Mouse (Mus musculus) heart, embryonic 13.5 days (tissue): ENCODE measurements around the gene Trpm8. TPM values are rescaled to one million over a fixed set of nuclear protein-coding genes. Genes with fewer than 3 reads are reported as not detected.

ENCODE experiments used
- ATAC-seq: fragments of 200-750 bp; cut with Nextera tagmentation; 2 replicates; pipeline ENCODE4 v1.8.0; 2017; ENCODE audit warnings: moderate TSS enrichment; ENCODE audit not compliant: insufficient number of reproducible peaks, low FRiP score, low TSS enrichment; ENCODE audit errors: extremely low read depth
- H3K27ac ChIP-seq: fragments of 300-500 bp; sonication (generic); replicated peaks from 2 replicates; pipeline ENCODE4 v1.5.1; 2015; ENCODE audit warnings: moderate library complexity, mild to moderate bottlenecking, inconsistent platforms
- H3K27me3 ChIP-seq: fragments of 300-500 bp; sonication (generic); replicated peaks from 2 replicates; pipeline ENCODE4 v1.6.1; 2015; ENCODE audit warnings: mild to moderate bottlenecking, inconsistent platforms
- H3K36me3 ChIP-seq: fragments of 300-500 bp; sonication (generic); 2 replicates; pipeline ENCODE4 v1.6.1; 2015; ENCODE audit warnings: mild to moderate bottlenecking, inconsistent platforms
- H3K4me1 ChIP-seq: fragments of 300-500 bp; sonication (generic); 2 replicates; pipeline ENCODE4 v1.6.1; 2015; ENCODE audit warnings: inconsistent platforms
- H3K4me2 ChIP-seq: fragments of 300-500 bp; sonication (generic); 2 replicates; pipeline ENCODE4 v1.6.1; 2015; ENCODE audit warnings: inconsistent platforms, mild to moderate bottlenecking, moderate library complexity
- H3K4me3 ChIP-seq: fragments of 300-500 bp; sonication (generic); 2 replicates; pipeline ENCODE4 v1.5.1; 2015; ENCODE audit warnings: moderate library complexity, mild to moderate bottlenecking, inconsistent platforms
- H3K9ac ChIP-seq: fragments of 300-500 bp; sonication (generic); 2 replicates; pipeline ENCODE4 v1.6.1; 2015; ENCODE audit warnings: inconsistent platforms, mild to moderate bottlenecking, moderate library complexity
- H3K9me3 ChIP-seq: fragments of 300-500 bp; sonication (generic); 2 replicates; pipeline ENCODE4 v1.6.1; 2016; ENCODE audit warnings: inconsistent platforms
- WGBS: fragments of 180-500 bp; shearing (Covaris S2); methylation state at CpG from one replicate; pipeline ENCODE4 v1.1.7; 2015; ENCODE audit warnings: mixed read lengths; 5-methylcytosine and 5-hydroxymethylcytosine counted together
- polyA plus RNA-seq: library from polyadenylated mRNA; unstranded; fragments of >200 nt; fragmentation: Nextera tagmentation; extraction: Ambion mirVana; gene quantifications from 2 replicates; pipeline ENCODE4 v1.2.1, GENCODE M21; 2015

Trpm8 gene
- polyA plus RNA-seq, 1 experiment from 2014 or later, result 0.03 TPM

DNA sequence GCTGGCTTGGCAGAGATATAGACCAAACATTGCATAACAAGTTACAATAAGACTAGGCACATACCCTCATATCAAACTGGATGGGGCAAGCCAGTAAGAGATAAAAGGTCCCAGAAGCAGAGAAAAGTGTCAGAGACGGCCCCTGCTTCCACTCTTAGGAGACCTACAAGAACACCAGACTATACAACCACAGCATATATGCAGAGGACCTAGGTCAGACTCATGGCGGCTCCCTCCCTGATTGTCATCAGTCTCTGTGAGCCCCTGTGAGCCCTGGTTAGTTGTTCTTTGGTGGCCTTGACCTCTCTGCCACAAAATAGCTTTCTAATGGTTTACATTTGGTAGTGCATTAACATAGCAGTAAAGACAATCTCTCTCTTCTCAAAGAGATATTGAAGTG lies 31.6 kb downstream of the Trpm8 start:
- Histone ChIP-seq H3K36me3 (no peaks in the 10 kb centered on the region), H3K4me2 (no peak overlapping the region), H3K27me3 (no peaks in the 10 kb centered on the region), H3K4me3 (no peak overlapping the region), H3K27ac (no peak overlapping the region), H3K9me3 (peaks cover 63% of the 10 kb centered on the region), H3K9ac (no peak overlapping the region), H3K4me1 (no peaks in the 10 kb centered on the region)
- no peak for ATAC-seq
- 40% methylated on average over 2 of the region's 2 CpGs for WGBS

- no peak overlapping the region for H3K27ac ChIP-seq
- no peaks in the 10 kb centered on the region for H3K4me1 ChIP-seq
- no peaks in the 10 kb centered on the region for H3K27me3 ChIP-seq
- H3K4me2 ChIP-seq, result no peak overlapping the region
- WGBS, result 36% methylated on average over 3 of the region's 3 CpGs
- no peak overlapping the region for H3K9ac ChIP-seq
- no peaks in the 10 kb centered on the region for H3K36me3 ChIP-seq
- 0 out of 2 replicates have a peak, but pooled peaks have one; percentile 2 for ATAC-seq
- peaks cover 56% of the 10 kb centered on the region for H3K9me3 ChIP-seq
- H3K4me3 ChIP-seq, result no peak overlapping the region
Measured at GRCm38 (mm10) chr1:88309905-88310304, 32.4 kb downstream of the Trpm8 start.

DNA sequence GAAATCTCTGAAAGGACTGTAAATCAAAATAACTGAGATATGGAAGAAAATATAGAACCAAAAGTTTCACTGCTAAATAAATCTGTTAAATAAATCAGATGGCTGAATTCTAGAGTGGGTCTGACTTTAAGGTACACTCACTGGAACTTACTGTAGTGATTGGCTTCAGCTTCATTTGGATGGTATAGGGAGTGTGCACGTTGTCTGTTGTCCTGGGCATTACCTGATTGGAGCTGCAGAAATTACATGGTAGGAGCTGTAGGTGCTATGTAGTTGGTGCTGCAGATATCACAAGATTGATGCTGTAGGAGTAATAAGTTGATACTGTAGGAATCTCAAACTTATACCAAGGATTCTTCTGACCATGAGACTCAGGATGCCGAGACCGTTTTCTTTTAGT lies 32.9 kb downstream of the Trpm8 start:
- Histone ChIP-seq H3K4me2 (no peak overlapping the region), H3K27me3 (no peaks in the 10 kb centered on the region), H3K9me3 (peaks cover 51% of the 10 kb centered on the region), H3K36me3 (no peaks in the 10 kb centered on the region), H3K4me1 (no peaks in the 10 kb centered on the region), H3K9ac (no peak overlapping the region), H3K4me3 (no peak overlapping the region), H3K27ac (no peak overlapping the region)
- WGBS, result 58% methylated on average over 3 of the region's 3 CpGs
- no peak for ATAC-seq

DNA sequence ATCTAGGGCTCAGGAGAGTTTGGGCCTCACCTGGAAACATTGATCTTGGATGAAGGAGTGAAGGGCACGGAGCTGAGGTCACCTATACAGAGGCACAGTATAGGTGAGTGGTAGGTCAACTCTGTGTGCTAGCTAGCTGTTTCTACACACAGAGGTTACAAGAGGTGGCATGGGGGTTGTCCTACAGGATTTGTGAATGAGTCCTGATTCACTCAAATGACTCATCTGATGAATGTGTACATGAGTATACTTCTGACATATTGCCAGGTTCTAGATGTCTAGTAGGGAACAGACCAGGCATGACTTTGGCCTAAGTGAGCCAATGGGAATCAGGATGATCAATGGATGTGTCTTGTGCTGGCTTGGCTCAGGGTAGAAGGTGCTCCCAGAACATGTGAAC lies 39.8 kb downstream of the Trpm8 start:
- no peak overlapping the region for H3K9ac ChIP-seq
- no peaks in the 10 kb centered on the region for H3K27me3 ChIP-seq
- no peaks in the 10 kb centered on the region for H3K36me3 ChIP-seq
- no peak overlapping the region for H3K27ac ChIP-seq
- no peak for ATAC-seq
- H3K4me1 ChIP-seq, result no peaks in the 10 kb centered on the region
- H3K9me3 ChIP-seq, result no peaks in the 10 kb centered on the region
- WGBS, result 83% methylated on average over 1 of the region's 1 CpGs
- no peak overlapping the region for H3K4me3 ChIP-seq
- H3K4me2 ChIP-seq, result no peak overlapping the region

GRCm38 (mm10) chr1:88318531-88319060 lies 41.1 kb downstream of the Trpm8 start:
- Histone ChIP-seq H3K9ac (no peak overlapping the region), H3K4me2 (no peak overlapping the region), H3K27ac (no peak overlapping the region), H3K4me3 (no peak overlapping the region), H3K36me3 (no peaks in the 10 kb centered on the region), H3K27me3 (no peaks in the 10 kb centered on the region), H3K4me1 (no peaks in the 10 kb centered on the region), H3K9me3 (no peaks in the 10 kb centered on the region)
- ATAC-seq, result no peak
- WGBS, result 61% methylated on average over 6 of the region's 6 CpGs

DNA sequence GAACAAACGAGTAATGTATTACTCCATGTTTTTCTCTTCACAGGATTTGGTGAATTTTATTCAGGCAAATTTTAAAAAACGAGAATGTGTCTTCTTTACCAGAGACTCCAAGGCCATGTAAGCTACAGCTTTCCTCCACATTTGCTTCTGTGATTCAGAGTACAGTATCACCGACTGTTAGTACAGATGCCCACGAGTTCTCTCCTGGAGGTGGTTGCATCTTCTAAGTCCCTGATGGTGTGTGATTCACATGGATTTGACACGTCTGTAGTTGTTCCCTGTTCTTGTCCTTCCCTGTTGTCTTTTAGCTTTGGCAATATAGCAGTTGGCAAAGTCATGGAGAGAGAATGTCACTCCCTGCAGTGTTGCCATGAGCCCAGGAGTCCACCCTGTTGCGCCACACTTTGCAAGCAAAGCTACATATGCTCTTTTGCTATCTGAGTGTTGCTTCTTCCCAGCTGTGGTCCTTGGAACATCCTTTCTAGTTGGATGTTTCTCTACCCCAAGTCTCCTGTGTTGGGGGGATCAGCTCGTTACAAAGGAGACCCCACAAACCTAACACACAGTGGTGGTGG lies 43.4 kb downstream of the Trpm8 start:
- Histone ChIP-seq H3K36me3 (no peaks in the 10 kb centered on the region), H3K9me3 (no peaks in the 10 kb centered on the region), H3K27me3 (no peaks in the 10 kb centered on the region), H3K27ac (no peak overlapping the region), H3K9ac (no peak overlapping the region), H3K4me1 (no peaks in the 10 kb centered on the region), H3K4me2 (no peak overlapping the region), H3K4me3 (no peak overlapping the region)
- ATAC-seq, result no peak
- 66% methylated on average over 7 of the region's 7 CpGs for WGBS

DNA sequence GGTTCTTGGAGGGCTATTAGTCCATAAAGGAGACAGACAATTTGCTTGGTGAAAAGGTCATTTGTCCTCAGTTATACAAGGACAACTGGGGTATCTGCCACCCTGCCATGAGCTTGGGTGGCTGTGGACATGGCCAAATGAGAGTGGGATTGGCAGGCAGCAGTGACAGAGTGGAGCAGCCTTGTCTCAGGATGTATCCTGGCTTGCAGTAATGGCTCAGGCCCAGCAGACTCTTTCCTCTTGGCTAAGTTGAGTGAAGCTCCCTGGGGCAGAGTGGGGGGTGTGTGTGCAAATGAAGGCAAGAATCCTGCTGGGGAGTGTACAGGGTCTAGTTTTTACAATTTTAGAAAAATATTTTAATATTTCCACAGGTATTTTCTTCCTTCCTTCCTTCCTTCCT lies 44.7 kb downstream of the Trpm8 start:
- Histone ChIP-seq H3K27me3 (no peaks in the 10 kb centered on the region), H3K4me1 (no peaks in the 10 kb centered on the region), H3K36me3 (no peaks in the 10 kb centered on the region), H3K4me2 (no peak overlapping the region), H3K9me3 (no peaks in the 10 kb centered on the region), H3K9ac (no peak overlapping the region), H3K4me3 (no peak overlapping the region), H3K27ac (no peak overlapping the region)
- ATAC-seq, result no peak

- Histone ChIP-seq H3K27me3 (no peaks in the 10 kb centered on the region), H3K27ac (no peak overlapping the region), H3K4me2 (no peak overlapping the region), H3K9me3 (no peaks in the 10 kb centered on the region), H3K9ac (no peak overlapping the region), H3K4me1 (no peaks in the 10 kb centered on the region), H3K4me3 (no peak overlapping the region), H3K36me3 (no peaks in the 10 kb centered on the region)
- no peak for ATAC-seq
- 82% methylated on average over 3 of the region's 3 CpGs for WGBS
Measured at GRCm38 (mm10) chr1:88323101-88323500, 45.6 kb downstream of the Trpm8 start.

DNA sequence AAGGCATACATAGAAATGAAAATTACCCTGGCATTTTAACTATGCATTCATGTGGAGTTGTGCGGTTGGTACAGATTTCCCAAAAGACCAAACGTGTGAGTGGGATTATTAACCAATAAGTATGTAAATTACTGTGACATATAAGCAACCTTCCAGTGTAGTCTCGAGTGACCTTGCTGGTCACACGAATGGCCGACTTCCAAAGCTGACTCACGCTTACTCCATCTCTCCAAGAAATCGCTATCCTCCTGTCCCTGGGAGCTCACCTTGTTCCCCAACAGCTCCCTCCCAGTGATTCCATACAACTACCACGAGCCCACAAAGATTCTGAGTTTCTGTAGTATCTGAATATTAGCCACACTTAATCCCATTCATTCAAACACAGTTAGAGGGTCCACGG lies 62.0 kb downstream of the Trpm8 start:
- Histone ChIP-seq H3K36me3 (no peaks in the 10 kb centered on the region), H3K4me2 (no peak overlapping the region), H3K4me3 (no peak overlapping the region), H3K27ac (no peak overlapping the region), H3K4me1 (no peaks in the 10 kb centered on the region), H3K9ac (no peak overlapping the region), H3K27me3 (no peaks in the 10 kb centered on the region), H3K9me3 (no peaks in the 10 kb centered on the region)
- 79% methylated on average over 9 of the region's 9 CpGs for WGBS
- ATAC-seq, result no peak

GRCm38 (mm10) chr1:88342615-88343014 lies 65.2 kb downstream of the Trpm8 start:
- Histone ChIP-seq H3K4me1 (no peaks in the 10 kb centered on the region), H3K27ac (no peak overlapping the region), H3K4me2 (no peak overlapping the region), H3K9ac (no peak overlapping the region), H3K36me3 (no peaks in the 10 kb centered on the region), H3K4me3 (no peak overlapping the region), H3K27me3 (no peaks in the 10 kb centered on the region), H3K9me3 (no peaks in the 10 kb centered on the region)
- ATAC-seq, result no peak
- 67% methylated on average over 3 of the region's 3 CpGs for WGBS

DNA sequence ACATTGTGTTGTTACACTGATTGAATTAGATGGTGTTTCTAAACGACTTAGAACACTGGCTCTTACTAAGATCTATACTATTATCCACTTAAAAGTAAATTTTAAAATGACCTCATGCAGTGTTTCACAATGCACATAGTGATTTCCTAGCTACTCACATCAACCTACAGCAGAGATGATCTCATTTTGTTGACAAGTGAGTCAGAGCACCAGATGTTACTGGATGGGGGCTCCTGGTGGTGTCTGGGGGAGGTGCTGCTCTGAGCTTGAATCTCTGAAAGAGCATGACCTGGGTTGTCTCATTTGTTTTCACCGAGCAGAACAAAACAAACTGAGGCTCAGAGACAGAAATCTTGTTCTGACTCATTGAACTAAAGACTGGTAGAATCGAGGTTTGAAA lies 68.1 kb downstream of the Trpm8 start:
- 35% methylated on average over 3 of the region's 3 CpGs for WGBS
- H3K27me3 ChIP-seq, result no peaks in the 10 kb centered on the region

DNA sequence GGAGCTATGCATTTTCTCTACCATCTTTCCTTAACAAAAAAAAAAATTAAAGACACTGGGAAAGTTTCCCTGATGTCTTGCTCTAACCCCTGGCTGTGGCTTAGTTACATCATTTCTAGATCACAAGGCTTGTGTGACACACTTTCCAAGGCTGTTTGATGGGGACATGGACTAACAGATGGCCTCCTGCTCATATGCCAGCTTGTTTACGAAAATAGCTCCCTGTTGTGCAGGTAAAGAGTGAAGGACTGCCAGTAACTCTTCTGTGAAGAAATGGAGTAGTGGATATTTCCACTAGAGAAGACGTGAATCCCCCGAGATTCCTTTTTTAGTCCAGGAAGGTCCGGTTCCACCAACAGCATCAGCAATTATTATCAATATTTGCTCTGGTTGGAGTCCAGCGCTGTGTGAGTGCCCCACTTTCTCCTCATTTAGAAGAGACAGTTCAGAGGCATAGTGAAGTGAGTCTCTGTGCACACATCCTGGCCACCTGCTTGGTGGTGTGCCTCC lies 71.1 kb downstream of the Trpm8 start:
- no peak overlapping the region for H3K4me3 ChIP-seq
- no peak overlapping the region for H3K4me2 ChIP-seq
- no peaks in the 10 kb centered on the region for H3K9me3 ChIP-seq
- ATAC-seq, result no peak
- no peak overlapping the region for H3K9ac ChIP-seq
- no peaks in the 10 kb centered on the region for H3K4me1 ChIP-seq
- H3K27ac ChIP-seq, result no peak overlapping the region
- no peaks in the 10 kb centered on the region for H3K36me3 ChIP-seq
- 72% methylated on average over 5 of the region's 5 CpGs for WGBS
- no peaks in the 10 kb centered on the region for H3K27me3 ChIP-seq

More for the DNA sequence above, 68.1 kb downstream of the Trpm8 start:
- no peak overlapping the region for H3K27ac ChIP-seq
- H3K9me3 ChIP-seq, result no peaks in the 10 kb centered on the region
- no peak for ATAC-seq
- H3K4me2 ChIP-seq, result no peak overlapping the region
- no peaks in the 10 kb centered on the region for H3K4me1 ChIP-seq
- H3K36me3 ChIP-seq, result no peaks in the 10 kb centered on the region
- H3K4me3 ChIP-seq, result no peak overlapping the region
- H3K9ac ChIP-seq, result no peak overlapping the region
